Comparison of ENCODE assay signal across 11 mouse cellular contexts in genomic region chr13:111800866-111801265, GRCm38 (mm10). TPM values are rescaled to one million over a fixed set of nuclear protein-coding genes. Genes with fewer than 3 reads are reported as not detected.
DNase-seq lines count a peak whose midpoint lies in the region; ATAC-seq lines count a peak whose summit lies in the region.
"Had no signal": no experiment of that assay in that cellular context is flagged by ENCODE, and none has a peak within 500 bp of the region (broad histone marks: within the 10 kb centered on the region; RNA-seq: fewer than 3 reads in every experiment).

No protein-coding gene starts in this region.

- no peaks in the 10 kb centered on the region for H3K36me3 ChIP-seq in kidney, embryonic 16.5 days (ENCODE audit: insufficient read depth, low read length)
- no peaks in the 10 kb centered on the region for H3K36me3 ChIP-seq in stomach, embryonic 16.5 days (ENCODE audit: control insufficient read depth, insufficient read depth, low read length)

- no peak for ATAC-seq in kidney, embryonic 16.5 days (ENCODE audit: low FRiP score, low TSS enrichment)
- no peak for ATAC-seq in stomach, embryonic 16.5 days (ENCODE audit: insufficient read depth, low FRiP score)
- ATAC-seq: CD4-positive, CD25-positive, alpha-beta regulatory T cell, adult 4 months had no signal

- WGBS in kidney, embryonic 16.5 days = 25% methylated on average over 4 of the region's 4 CpGs
- WGBS in stomach, embryonic 16.5 days = 44% methylated on average over 4 of the region's 4 CpGs

- H3K4me2 ChIP-seq in kidney, embryonic 16.5 days (replicated peaks; ENCODE audit: low read depth, low read length) = no peak overlapping the region
- no peak overlapping the region for H3K4me2 ChIP-seq in stomach, embryonic 16.5 days (ENCODE audit: low read depth, low read length)

- no peak overlapping the region for H3K4me3 ChIP-seq in kidney, embryonic 16.5 days (ENCODE audit: low read length)
- no peak overlapping the region for H3K4me3 ChIP-seq in stomach, embryonic 16.5 days (replicated peaks; ENCODE audit: low read length)

- H3K27ac ChIP-seq in kidney, embryonic 16.5 days (ENCODE audit: low read length) = peak overlapping the region; percentile 61
- H3K27ac ChIP-seq in stomach, embryonic 16.5 days (ENCODE audit: low read length) = no peak overlapping the region

- peaks cover 98% of the 10 kb centered on the region for H3K4me1 ChIP-seq in kidney, embryonic 16.5 days (ENCODE audit: insufficient read depth, low read length)
- H3K4me1 ChIP-seq in stomach, embryonic 16.5 days (ENCODE audit: control insufficient read depth, insufficient read depth, low read length) = peaks cover 85% of the 10 kb centered on the region

- intact Hi-C loops in gastrocnemius, postnatal 14 days (cut with DNase I; ENCODE audit: low total_unique reads) = no loop called here

- 0 out of 2 replicates have a peak overlapping the region, but pooled peaks have one; percentile 11 for H3K9ac ChIP-seq in kidney, embryonic 16.5 days (replicated peaks; ENCODE audit: low read length)
- H3K9ac ChIP-seq in stomach, embryonic 16.5 days (ENCODE audit: low read length) = peak overlapping the region; percentile 13; the same call in 1 of the 2 replicates

- peak; percentile 45 for DNase-seq in gastrocnemius, postnatal 25 days
- DNase-seq in gastrocnemius, postnatal 14 days = no peak
- DNase-seq in urinary bladder, postnatal 14 days (ENCODE audit: low spot score) = peak; percentile 61
- DNase-seq in urinary bladder, adult 18-20 months (ENCODE audit: low spot score in 2 of 2) = no peak
- no peak for DNase-seq in layer of hippocampus, adult 11-12 months (ENCODE audit: low spot score)
- DNase-seq in spleen, postnatal 14 days (ENCODE audit: low spot score in 2 of 2) = no peak
- DNase-seq: heart, postnatal 10 days; thymus, postnatal 25 days had no signal

- H3K27me3 ChIP-seq in kidney, embryonic 16.5 days (ENCODE audit: insufficient read depth, low read length) = no peaks in the 10 kb centered on the region
- no peaks in the 10 kb centered on the region for H3K27me3 ChIP-seq in stomach, embryonic 16.5 days (ENCODE audit: control insufficient read depth, insufficient read depth, low read length)

- no peaks in the 10 kb centered on the region for H3K9me3 ChIP-seq in kidney, embryonic 16.5 days (ENCODE audit: low read length)
- H3K9me3 ChIP-seq in stomach, embryonic 16.5 days (replicated peaks; ENCODE audit: control insufficient read depth, low read length) = no peaks in the 10 kb centered on the region

RNA-seq across cellular contexts. Expression of gene Map3k1, which starts 7.9 kb away (rescaled TPM):
- total RNA-seq in gastrocnemius, postnatal 25 days (2021) = 1 to 10 TPM; 8.0 to 9.3 TPM
- 10 to 100 TPM; 11.9 to 13.4 TPM for total RNA-seq in gastrocnemius, postnatal 14 days (2021)
- 26.6 and 31.1 TPM in 2 replicates for polyA plus RNA-seq in kidney, embryonic 16.5 days (2015; fragmentation: Nextera tagmentation; extraction: Ambion mirVana)
- 22.3 and 23.6 TPM in 2 replicates for polyA plus RNA-seq in stomach, embryonic 16.5 days (2015; fragmentation: Nextera tagmentation; extraction: Ambion mirVana)

Comparison
In these comparisons a context has a peak if more than half of its experiments do, and no peak if none do; other contexts are left out.
1. DNase-seq: peak in gastrocnemius, postnatal 25 days (single experiment) and urinary bladder, postnatal 14 days (single experiment); none in gastrocnemius, postnatal 14 days (single experiment), urinary bladder, adult 18-20 months (0 of 2), layer of hippocampus, adult 11-12 months (single experiment) and spleen, postnatal 14 days (0 of 2).